Mouse (Mus musculus) testis, adult 2 months (tissue): ENCODE results near the gene Ppp1r26.

ENCODE experiments used
- CTCF ChIP-seq: fragments of 200-500 bp; IDR thresholded peaks from 2 replicates; pipeline ENCODE4 v1.5.1; 2012; ENCODE audit warnings: low read depth, mild to moderate bottlenecking, inconsistent platforms, low read length, moderate library complexity; ENCODE audit not compliant: control insufficient read depth, insufficient read depth, insufficient replicate concordance
- POLR2A ChIP-seq: fragments of 200-500 bp; IDR thresholded peaks from 2 replicates; pipeline ENCODE4 v1.6.1; 2012; ENCODE audit warnings: low read depth, mild to moderate bottlenecking, inconsistent platforms, low read length, moderate library complexity; ENCODE audit not compliant: control insufficient read depth

DNA sequence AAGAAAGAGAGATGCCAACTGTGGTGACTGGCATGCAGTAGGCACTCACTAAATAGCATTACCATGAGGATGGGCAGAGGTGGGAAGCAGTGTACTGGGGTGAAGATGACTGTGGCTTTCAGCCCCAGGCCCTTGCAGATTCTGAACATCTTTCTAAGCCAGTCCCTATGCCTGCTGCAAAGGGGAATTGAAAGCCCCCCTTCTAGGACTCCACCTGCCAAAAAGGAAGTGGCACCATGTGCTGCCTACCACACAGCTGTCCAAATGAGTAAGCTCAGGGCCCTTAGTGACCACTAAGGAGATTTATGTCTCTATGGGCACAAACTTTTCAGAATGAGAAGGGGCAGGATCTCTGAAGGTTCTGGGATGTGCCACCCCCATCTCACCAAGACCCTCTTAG is 44.5 kb upstream of the Ppp1r26 start:
- TF ChIP-seq CTCF (no peak), POLR2A (no peak)
